Mouse (Mus musculus) Patski (cell line): Measurements from ENCODE around the gene Olfr930. TPM values are rescaled to one million over a fixed set of nuclear protein-coding genes. Genes with fewer than 3 reads are reported as not detected.

ENCODE experiments used
- ATAC-seq: fragments of 100-300 bp; one replicate; pipeline ENCODE4 v1.8.0; 2021
- CTCF ChIA-PET: fragments of 350-600 bp; sonication (Branson Sonifier 250); formaldehyde crosslinking; loops from one replicate; lab custom pipeline; 2022; ENCODE audit warnings: inconsistent platforms; lab: Charles Lee
- POLR2A ChIA-PET: fragments of 350-600 bp; sonication (Branson Sonifier 250); formaldehyde crosslinking; loops from one replicate; lab custom pipeline; 2022; ENCODE audit warnings: antibody characterized with exemption, inconsistent platforms; lab: Charles Lee
- DNase-seq: peaks from one replicate; pipeline ENCODE4 v3.0.0-alpha.2; 2011; ENCODE audit warnings: low read depth, low spot score
- H3K27me3 ChIP-seq: fragments of 371-371 bp; one replicate; pipeline ENCODE4 v1.5.1; 2021
- CTCF ChIP-seq: fragments of 100-300 bp; IDR thresholded peaks from one replicate; pipeline ENCODE4 v1.5.1; 2021
- in situ Hi-C: fragments of 300-500 bp; cut with MboI; formaldehyde crosslinking; loops from 3 replicates; pipeline ENCODE4 v1.11.1; 2018; ENCODE audit warnings: low pct_unique_long_range_greater_than_20kb, mixed read lengths
- polyA plus RNA-seq: library from polyadenylated mRNA; unstranded; gene quantifications from one replicate; pipeline ENCODE4 v1.2.3, GENCODE M21; 2021

The Olfr930 gene
- not detected for polyA plus RNA-seq

GRCm38 (mm10) chr9:38929509-38929908 is at the start of gene Olfr930:
Gene Olfr930, plus strand, starts transcription at chr9:38929809.
- ChIA-PET CTCF (interaction anchor here (0.6 kb wide), 1 partner anchor 90 kb away, joined by 3 read pairs; no protein-coding TSS in a partner anchor), POLR2A (no interaction called here)
- no peak for DNase-seq
- H3K27me3 ChIP-seq: no peaks in the 10 kb centered on the region
- ATAC-seq: no peak
- no peak for TF ChIP-seq CTCF
- in situ Hi-C loops: no loop called here

- in situ Hi-C loops: no loop called here
- CTCF ChIA-PET: no interaction called here
- POLR2A ChIA-PET: no interaction called here
- H3K27me3 ChIP-seq: no peaks in the 10 kb centered on the region
- DNase-seq (no peak), ATAC-seq (no peak)
- TF ChIP-seq CTCF: no peak
Measured at GRCm38 (mm10) chr9:38953401-38954123, 24.0 kb downstream of the Olfr930 start.

GRCm38 (mm10) chr9:38954124-38954416 is 24.5 kb downstream of the Olfr930 start:
- in situ Hi-C loops: no loop called here
- DNase-seq (no peak), ATAC-seq (no peak)
- ChIA-PET CTCF (no interaction called here), POLR2A (no interaction called here)
- TF ChIP-seq CTCF: no peak
- H3K27me3 ChIP-seq: no peaks in the 10 kb centered on the region

GRCm38 (mm10) chr9:38972013-38972412 is 42.4 kb downstream of the Olfr930 start, which contains the start of gene Olfr933:
Gene Olfr933, plus strand, starts transcription at chr9:38972313.
- H3K27me3 ChIP-seq: no peaks in the 10 kb centered on the region
- no peak for TF ChIP-seq CTCF
- no peak for DNase-seq
- ATAC-seq: no peak
- in situ Hi-C loops: no loop called here
- ChIA-PET CTCF (no interaction called here), POLR2A (no interaction called here)

Other genes with a start within 250 kb of the Olfr930 start
- gene Olfr919, start 226.1 kb upstream of the Olfr930 start, polyA plus RNA-seq: not detected
- 61.4 TPM for gene Vwa5a, start 211.5 kb upstream of the Olfr930 start, polyA plus RNA-seq
- 0.33 TPM for gene Olfr920, start 177.5 kb upstream of the Olfr930 start, polyA plus RNA-seq
- not detected for gene Olfr921, start 156.7 kb upstream of the Olfr930 start, polyA plus RNA-seq
- not detected for gene Olfr922, start 115.2 kb upstream of the Olfr930 start, polyA plus RNA-seq
- not detected for gene Olfr923, start 103.3 kb upstream of the Olfr930 start, polyA plus RNA-seq
- not detected for gene Olfr924, start 85.4 kb upstream of the Olfr930 start, polyA plus RNA-seq
- gene Olfr26, start 74.7 kb upstream of the Olfr930 start, polyA plus RNA-seq: not detected
- gene Olfr926, start 52.7 kb upstream of the Olfr930 start, polyA plus RNA-seq: not detected
- gene Olfr933, start 42.5 kb downstream of the Olfr930 start, polyA plus RNA-seq: not detected
- gene Olfr934, start 58.5 kb downstream of the Olfr930 start, polyA plus RNA-seq: not detected
- not detected for gene Olfr935, start 69.9 kb downstream of the Olfr930 start, polyA plus RNA-seq
- not detected for gene Olfr146, start 93.6 kb downstream of the Olfr930 start, polyA plus RNA-seq
- gene Olfr937, start 135.1 kb downstream of the Olfr930 start, polyA plus RNA-seq: not detected
- gene Olfr938, start 149.1 kb downstream of the Olfr930 start, polyA plus RNA-seq: not detected
- not detected for gene Olfr27, start 198.3 kb downstream of the Olfr930 start, polyA plus RNA-seq
- not detected for gene Olfr943, start 236.5 kb downstream of the Olfr930 start, polyA plus RNA-seq